Mouse (Mus musculus): ENCODE results near the gene Kazn.

GRCm38 (mm10) chr4:142153526-142153925, 85.7 kb downstream of the Kazn start:
- no peak for TF ChIP-seq EP300 (IDR thresholded peaks at IDR 0.05; ENCODE audit: low read depth)
- peak; percentile 99 for TF ChIP-seq CTCF (IDR thresholded peaks at IDR 0.05; ENCODE audit: low read depth)

All from liver, postnatal 0 days (tissue).